In the genomic region with DNA sequence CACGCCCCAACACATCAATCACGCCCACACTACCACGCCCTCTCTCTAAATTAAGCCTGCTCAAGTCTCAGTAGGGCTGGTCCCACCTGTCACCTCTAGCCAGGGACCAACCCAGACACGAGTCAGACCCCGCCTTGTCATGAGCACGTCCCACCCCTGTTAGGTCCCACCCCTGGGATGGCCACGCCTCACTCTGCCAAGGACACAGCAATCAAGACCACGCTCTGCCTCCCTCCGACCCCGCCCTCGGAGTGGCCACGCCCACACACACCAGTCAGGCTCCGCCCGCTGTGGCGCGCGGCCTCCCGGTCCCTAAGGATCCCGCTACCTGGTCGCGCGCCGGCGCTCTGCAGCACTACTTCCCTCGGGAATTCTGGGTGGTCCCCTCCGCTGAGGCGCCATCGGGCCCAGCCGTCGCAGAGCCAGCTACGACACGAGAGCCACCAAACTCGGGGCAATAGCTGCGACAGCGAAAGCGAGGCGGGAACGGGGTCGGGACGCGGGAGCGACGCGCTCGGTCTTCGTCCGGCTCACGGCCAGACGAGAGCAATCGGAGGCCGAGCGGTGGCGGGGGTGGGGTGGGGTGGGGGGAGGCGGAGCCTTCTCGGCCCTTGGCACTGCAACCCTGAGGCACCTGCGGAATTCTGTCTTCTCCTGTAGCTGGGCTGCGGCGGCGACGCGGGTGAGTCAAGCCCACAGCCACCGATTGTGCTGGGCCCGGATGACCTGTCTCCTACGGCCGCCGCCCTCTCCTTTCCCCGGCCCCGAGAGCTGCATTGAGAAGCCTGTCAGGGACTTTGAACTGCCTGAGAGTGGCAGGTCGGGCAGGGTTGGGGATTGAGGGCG, we compare ENCODE assay signal across 8 mouse cellular contexts. TPM values are rescaled to one million over a fixed set of nuclear protein-coding genes. Genes with fewer than 3 reads are reported as not detected.
DNase-seq lines count a peak whose midpoint lies in the region; ATAC-seq and TF ChIP-seq lines count a peak whose summit lies in the region.

Gene Hexdc (plus strand): TSS at position 273 of the 846 bp plus-strand sequence.
Gene Ogfod3 (minus strand): TSS at position 551 of the 846 bp plus-strand sequence.

- no peaks in the 10 kb centered on the region for H3K4me1 ChIP-seq in bone marrow, adult 2 months (ENCODE audit: control insufficient read depth, insufficient read depth, low read length)
- peaks cover 12% of the 10 kb centered on the region for H3K4me1 ChIP-seq in embryonic facial prominence, embryonic 15.5 days
- H3K4me1 ChIP-seq in limb, embryonic 14.5 days (ENCODE audit: control insufficient read depth, insufficient read depth, low read length): peaks cover 6% of the 10 kb centered on the region; the same call in 1 of the 2 replicates
- H3K4me1 ChIP-seq in midbrain, postnatal 0 days (ENCODE audit: insufficient read depth, low read length): no peaks in the 10 kb centered on the region; the same call in 1 of the 2 replicates

- H3K36me3 ChIP-seq in embryonic facial prominence, embryonic 15.5 days: peaks cover 6% of the 10 kb centered on the region; the same call in 1 of the 2 replicates
- peaks cover 14% of the 10 kb centered on the region; the same call in 1 of the 2 replicates for H3K36me3 ChIP-seq in limb, embryonic 14.5 days (ENCODE audit: control insufficient read depth, insufficient read depth, low read length)
- H3K36me3 ChIP-seq in midbrain, postnatal 0 days (ENCODE audit: insufficient read depth, low read length): peaks cover 8% of the 10 kb centered on the region

- H3K4me2 ChIP-seq in embryonic facial prominence, embryonic 15.5 days (replicated peaks): peak within 1 kb of the TSS; percentile 80
- H3K4me2 ChIP-seq in limb, embryonic 14.5 days (replicated peaks; ENCODE audit: low read depth, low read length, severe bottlenecking): peak within 1 kb of the TSS; percentile 76
- peak within 1 kb of the TSS; percentile 61 for H3K4me2 ChIP-seq in midbrain, postnatal 0 days (ENCODE audit: low read depth, low read length, poor library complexity, severe bottlenecking)

- peak within 1 kb of the TSS; percentile 93 for H3K4me3 ChIP-seq in bone marrow, adult 2 months (replicated peaks; ENCODE audit: control insufficient read depth, low read depth, low read length)
- H3K4me3 ChIP-seq in embryonic facial prominence, embryonic 15.5 days (replicated peaks): peak within 1 kb of the TSS; percentile 71
- peak within 1 kb of the TSS; percentile 57 for H3K4me3 ChIP-seq in limb, embryonic 14.5 days (replicated peaks; ENCODE audit: low read length)
- H3K4me3 ChIP-seq in midbrain, postnatal 0 days (ENCODE audit: low read depth, low read length): peak within 1 kb of the TSS; percentile 74

- H3K27ac ChIP-seq in bone marrow, adult 2 months (ENCODE audit: control insufficient read depth, insufficient read depth, low read depth, low read length, poor library complexity): peak within 1 kb of the TSS; percentile 66; the same call in 1 of the 2 replicates
- H3K27ac ChIP-seq in embryonic facial prominence, embryonic 15.5 days (replicated peaks): peak within 1 kb of the TSS; percentile 78
- H3K27ac ChIP-seq in limb, embryonic 14.5 days (replicated peaks; ENCODE audit: low read depth, low read length): peak within 1 kb of the TSS; percentile 66
- peak within 1 kb of the TSS; percentile 85 for H3K27ac ChIP-seq in midbrain, postnatal 0 days (ENCODE audit: low read depth, low read length)

- no peaks in the 10 kb centered on the region for H3K9me3 ChIP-seq in embryonic facial prominence, embryonic 15.5 days (replicated peaks)
- H3K9me3 ChIP-seq in limb, embryonic 14.5 days (ENCODE audit: control insufficient read depth, low read length): no peaks in the 10 kb centered on the region
- no peaks in the 10 kb centered on the region for H3K9me3 ChIP-seq in midbrain, postnatal 0 days (ENCODE audit: low read length)

- peak; percentile 99 for DNase-seq in 416B (ENCODE audit: low read depth)
- DNase-seq in heart, adult 8-10 months (ENCODE audit: low spot score): peak; percentile 90
- peak; percentile 97 for DNase-seq in kidney, adult 9 months
- peak; percentile 95 for DNase-seq in limb, embryonic 14.5 days (ENCODE audit: low spot score)
- peak; percentile 96 for DNase-seq in midbrain, postnatal 0 days (ENCODE audit: low spot score)
- DNase-seq in spleen, postnatal 14 days (ENCODE audit: low spot score in 2 of 2): peak; percentile 90 to 94

- H3K27me3 ChIP-seq in embryonic facial prominence, embryonic 15.5 days: no peaks in the 10 kb centered on the region
- H3K27me3 ChIP-seq in limb, embryonic 14.5 days (ENCODE audit: control insufficient read depth, insufficient read depth, low read length): no peaks in the 10 kb centered on the region
- no peaks in the 10 kb centered on the region for H3K27me3 ChIP-seq in midbrain, postnatal 0 days (ENCODE audit: insufficient read depth, low read length)

- WGBS in bone marrow, adult 2 months: under 1% methylated on average over 69 of the region's 70 CpGs
- under 1% methylated on average over 70 of the region's 70 CpGs for WGBS in embryonic facial prominence, embryonic 15.5 days
- WGBS in limb, embryonic 14.5 days: under 1% methylated on average over 61 of the region's 70 CpGs
- WGBS in midbrain, postnatal 0 days: under 1% methylated on average over 68 of the region's 70 CpGs

- peak within 1 kb of the TSS; percentile 54 for H3K9ac ChIP-seq in embryonic facial prominence, embryonic 15.5 days
- H3K9ac ChIP-seq in limb, embryonic 14.5 days (ENCODE audit: low read depth, low read length, severe bottlenecking): peak within 1 kb of the TSS; percentile 73
- peak within 1 kb of the TSS; percentile 79 for H3K9ac ChIP-seq in midbrain, postnatal 0 days (replicated peaks; ENCODE audit: low read length, poor library complexity, severe bottlenecking)

- ATAC-seq in embryonic facial prominence, embryonic 15.5 days (ENCODE audit: insufficient number of reproducible peaks, low FRiP score, low TSS enrichment, low read depth): peak; percentile 99
- peak; percentile 96 for ATAC-seq in limb, embryonic 14.5 days (ENCODE audit: low FRiP score, low read depth)
- peak; percentile 95 for ATAC-seq in midbrain, postnatal 0 days (ENCODE audit: low FRiP score)

- TF ChIP-seq CTCF in bone marrow, adult 2 months (IDR thresholded peaks at IDR 0.05; ENCODE audit: control insufficient read depth, insufficient read depth, low read length): no peak
- no peak for TF ChIP-seq CTCF in midbrain, postnatal 0 days (IDR thresholded peaks at IDR 0.05)

- peak; percentile 52; the same call in 1 of the 2 replicates for TF ChIP-seq POLR2A in bone marrow, adult 2 months (IDR thresholded peaks at IDR 0.05; ENCODE audit: borderline replicate concordance, control insufficient read depth, low read depth, low read length)
- TF ChIP-seq POLR2A in limb, embryonic 14.5 days (IDR thresholded peaks at IDR 0.05; ENCODE audit: borderline replicate concordance, extremely low read depth, insufficient read depth, insufficient read length): peak; percentile 77; the same call in 1 of the 2 replicates

RNA-seq across cellular contexts. Expression of gene Hexdc, which starts in this region (rescaled TPM):
- polyA plus RNA-seq in bone marrow, adult 2 months (2011; ENCODE audit: insufficient read depth, insufficient read length, low replicate concordance, missing spikeins): 5.0 and 11.8 TPM in 2 replicates
- 10.0 and 12.2 TPM in 2 replicates for polyA plus RNA-seq in embryonic facial prominence, embryonic 15.5 days (2015; fragmentation: Nextera tagmentation; extraction: Ambion mirVana)
- total RNA-seq in heart, adult 8-10 months (2022): 10 to 100 TPM in 1 of 4 experiments, 1 to 10 TPM in 3; 8.3 to 10.3 (median 8.8) TPM
- polyA plus RNA-seq in limb, embryonic 14.5 days (2012; rRNA removed): 45.5 and 52.2 TPM in 2 replicates
- 8.4 and 12.5 TPM in 2 replicates for polyA plus RNA-seq in limb, embryonic 14.5 days (2014; fragmentation: Nextera tagmentation; extraction: Ambion mirVana)
- 85.2 and 87.4 TPM in 2 replicates for total RNA-seq in midbrain, postnatal 0 days (2014; rRNA removed)
- polyA plus RNA-seq in midbrain, postnatal 0 days (2015; fragmentation: Nextera tagmentation; extraction: Ambion mirVana): 37.4 and 38.1 TPM in 2 replicates

RNA-seq across cellular contexts. Expression of gene Ogfod3, which starts in this region (rescaled TPM):
- 5.5 and 7.4 TPM in 2 replicates for polyA plus RNA-seq in bone marrow, adult 2 months (2011; ENCODE audit: insufficient read depth, insufficient read length, low replicate concordance, missing spikeins)
- polyA plus RNA-seq in embryonic facial prominence, embryonic 15.5 days (2015; fragmentation: Nextera tagmentation; extraction: Ambion mirVana): 20.8 and 21.9 TPM in 2 replicates
- 10 to 100 TPM; 14.6 to 18.5 (median 16.0) TPM for total RNA-seq in heart, adult 8-10 months (2022)
- 12.5 and 12.7 TPM in 2 replicates for polyA plus RNA-seq in limb, embryonic 14.5 days (2012; rRNA removed)
- polyA plus RNA-seq in limb, embryonic 14.5 days (2014; fragmentation: Nextera tagmentation; extraction: Ambion mirVana): 21.8 and 22.4 TPM in 2 replicates
- 8.9 and 12.0 TPM in 2 replicates for total RNA-seq in midbrain, postnatal 0 days (2014; rRNA removed)
- polyA plus RNA-seq in midbrain, postnatal 0 days (2015; fragmentation: Nextera tagmentation; extraction: Ambion mirVana): 25.2 and 32.5 TPM in 2 replicates

Comparison
In these comparisons a context has a peak if more than half of its experiments do, and no peak if none do; other contexts are left out.
1. Peak in every context shown above with its lines: DNase-seq, ATAC-seq, H3K4me3 ChIP-seq and H3K27ac ChIP-seq.